Mouse (Mus musculus) liver, embryonic 16.5 days (tissue): Measurements from ENCODE around the gene Lce1a2. TPM values are rescaled to one million over a fixed set of nuclear protein-coding genes. Genes with fewer than 3 reads are reported as not detected.
"Not testable (repeated sequence)": the region's sequence is repeated elsewhere in the genome, so short reads cannot be mapped to it uniquely, and the experiment has no call there.

Experiments
- ATAC-seq: fragments of 200-750 bp; cut with Nextera tagmentation; 2 replicates; pipeline ENCODE4 v1.8.0; 2017; ENCODE audit warnings: low read depth, mild to moderate bottlenecking, moderate number of reproducible peaks, moderate library complexity
- H3K27ac ChIP-seq: fragments of 300-500 bp; sonication (generic); 2 replicates; pipeline ENCODE4 v1.5.1; 2014; ENCODE audit warnings: mild to moderate bottlenecking, low read length
- H3K27me3 ChIP-seq: fragments of 300-500 bp; sonication (generic); 2 replicates; pipeline ENCODE4 v1.6.1; 2014; ENCODE audit warnings: low read depth, low read length, mixed read lengths; ENCODE audit not compliant: control insufficient read depth, insufficient read depth
- H3K36me3 ChIP-seq: fragments of 300-500 bp; sonication (generic); 2 replicates; pipeline ENCODE4 v1.6.1; 2014; ENCODE audit warnings: mild to moderate bottlenecking; ENCODE audit not compliant: control insufficient read depth, insufficient read depth
- H3K4me1 ChIP-seq: fragments of 300-500 bp; sonication (generic); 2 replicates; pipeline ENCODE4 v1.6.1; 2014; ENCODE audit warnings: low read depth, low read length, mixed read lengths; ENCODE audit not compliant: control insufficient read depth
- H3K4me2 ChIP-seq: fragments of 300-500 bp; sonication (generic); 2 replicates; pipeline ENCODE4 v1.6.1; 2014; ENCODE audit warnings: low read depth, low read length, mixed read lengths
- H3K4me3 ChIP-seq: fragments of 300-500 bp; sonication (generic); 2 replicates; pipeline ENCODE4 v1.5.1; 2014; ENCODE audit warnings: low read depth, mild to moderate bottlenecking, low read length
- H3K9ac ChIP-seq: fragments of 300-500 bp; sonication (generic); 2 replicates; pipeline ENCODE4 v1.6.1; 2014; ENCODE audit warnings: low read depth, low read length
- H3K9me3 ChIP-seq: fragments of 300-500 bp; sonication (generic); replicated peaks from 2 replicates; pipeline ENCODE4 v1.6.1; 2016; ENCODE audit warnings: low read length; ENCODE audit not compliant: control insufficient read depth
- WGBS: fragments of 180-500 bp; shearing (Covaris S2); extraction: QIAGEN DNeasy Blood & Tissue Kit; methylation state at CpG from one replicate; pipeline ENCODE4 v1.1.7; 2014; ENCODE audit not compliant: insufficient replicate concordance; 5-methylcytosine and 5-hydroxymethylcytosine counted together
- polyA plus RNA-seq: library from polyadenylated mRNA; unstranded; fragments of >200 nt; fragmentation: Nextera tagmentation; extraction: Ambion mirVana; gene quantifications from 2 replicates; pipeline ENCODE4 v1.2.1, GENCODE M21; 2015

The Lce1a2 gene
- polyA plus RNA-seq = not detected in 2 replicates

DNA sequence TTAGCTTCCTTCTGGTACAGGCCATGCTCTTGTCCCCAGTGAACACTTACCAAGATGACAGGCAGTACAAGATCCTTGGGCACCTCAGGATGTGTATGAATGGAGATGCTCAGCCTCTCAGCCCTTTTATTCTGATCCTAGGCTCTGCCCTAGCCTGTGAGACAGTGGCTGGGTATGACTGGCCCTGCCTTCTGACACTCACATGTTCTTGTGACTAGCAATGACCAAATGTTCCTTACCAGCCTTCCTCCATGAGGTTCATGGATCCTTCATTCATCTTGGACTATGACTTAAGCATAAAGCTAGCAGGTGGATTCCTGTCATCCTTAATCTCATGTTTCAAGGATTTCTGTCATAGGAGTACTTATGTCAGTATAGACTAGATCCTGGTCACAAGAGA lies at the start of gene Lce1a2:
Gene Lce1a2, minus strand, starts transcription at position 101 of the 400 bp plus-strand sequence.
- H3K9ac ChIP-seq = no peak within 1 kb of the TSS
- no peaks in the 10 kb centered on the region for H3K9me3 ChIP-seq
- H3K4me1 ChIP-seq = no peaks in the 10 kb centered on the region
- H3K4me3 ChIP-seq = no peak within 1 kb of the TSS
- H3K36me3 ChIP-seq = no peaks in the 10 kb centered on the region
- no peaks in the 10 kb centered on the region for H3K27me3 ChIP-seq
- H3K27ac ChIP-seq = no peak within 1 kb of the TSS
- no peak within 1 kb of the TSS for H3K4me2 ChIP-seq
- no peak for ATAC-seq

DNA sequence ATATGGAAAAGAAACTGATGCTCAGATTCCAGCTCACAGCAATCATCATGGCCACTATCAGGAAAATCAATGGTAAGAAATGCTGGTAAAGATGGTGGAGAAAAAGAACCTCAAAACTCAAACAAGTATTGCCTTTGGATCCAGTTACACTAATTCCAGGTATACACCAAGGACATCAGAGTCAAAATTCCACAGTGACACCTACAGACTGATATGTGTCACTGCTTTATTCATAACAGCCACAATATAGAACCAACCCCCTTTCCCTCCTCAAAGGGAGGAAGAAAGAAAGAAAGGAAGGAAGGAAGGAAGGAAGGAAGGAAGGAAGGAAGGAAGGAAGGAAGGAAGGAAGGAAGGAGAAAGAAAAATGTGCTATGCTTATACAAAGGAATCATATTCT lies 45.0 kb upstream of the Lce1a2 start:
- ATAC-seq = no peak
- no peak overlapping the region for H3K27ac ChIP-seq

DNA sequence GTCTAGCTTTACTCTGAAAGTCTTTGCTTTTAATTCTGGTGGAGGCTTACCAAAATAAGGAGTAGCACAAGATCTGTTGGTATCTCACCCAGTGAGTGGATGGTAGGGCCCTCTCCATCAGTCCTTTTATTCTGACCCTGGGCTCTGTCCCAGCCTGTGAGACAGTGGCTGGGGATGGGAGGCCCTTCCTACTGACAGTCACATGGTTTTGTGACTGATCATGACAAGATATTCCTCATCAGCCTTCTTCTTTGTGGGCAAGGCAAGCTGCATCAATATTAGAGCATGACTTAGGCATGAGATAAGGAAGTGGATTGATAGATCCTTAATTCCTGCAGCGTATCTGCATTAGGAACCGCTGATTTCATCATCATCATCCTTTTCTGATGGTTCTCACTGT lies 38.9 kb upstream of the Lce1a2 start, which contains the start of gene Lce1e:
Gene Lce1e, minus strand, starts transcription at position 101 of the 400 bp plus-strand sequence.
- Histone ChIP-seq H3K27ac (no peak within 1 kb of the TSS), H3K9me3 (no peaks in the 10 kb centered on the region), H3K4me2 (no peak within 1 kb of the TSS), H3K27me3 (no peaks in the 10 kb centered on the region), H3K4me3 (no peak within 1 kb of the TSS), H3K36me3 (no peaks in the 10 kb centered on the region), H3K4me1 (no peaks in the 10 kb centered on the region), H3K9ac (no peak within 1 kb of the TSS)
- WGBS = 58% methylated on average over 2 of the region's 2 CpGs
- no peak for ATAC-seq

More for the DNA sequence above, 45.0 kb upstream of the Lce1a2 start:
- no peaks in the 10 kb centered on the region for H3K27me3 ChIP-seq
- H3K9me3 ChIP-seq = no peaks in the 10 kb centered on the region
- H3K4me3 ChIP-seq = no peak overlapping the region
- H3K36me3 ChIP-seq = no peaks in the 10 kb centered on the region
- H3K9ac ChIP-seq = no peak overlapping the region
- H3K4me2 ChIP-seq = no peak overlapping the region
- H3K4me1 ChIP-seq = no peaks in the 10 kb centered on the region

DNA sequence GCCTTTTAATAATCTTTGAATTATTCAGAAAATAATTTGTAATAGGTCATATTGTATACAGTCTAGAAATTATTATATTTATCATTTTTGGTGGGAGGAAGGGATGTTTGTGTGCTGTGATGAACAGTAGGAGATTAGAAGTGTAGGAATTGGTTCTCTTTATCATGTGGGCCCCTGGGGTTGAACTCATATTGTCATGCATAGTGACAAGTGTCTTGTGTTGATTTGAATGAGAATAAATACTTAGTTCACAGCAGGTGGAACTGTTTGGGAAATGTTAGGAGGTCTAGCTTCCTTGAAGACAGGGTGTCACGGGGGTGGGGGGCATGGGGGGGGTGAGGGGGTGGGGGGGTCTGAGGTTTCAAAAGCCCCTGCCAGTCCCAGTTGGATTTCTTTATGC lies 24.5 kb upstream of the Lce1a2 start:
- no peak overlapping the region for H3K9ac ChIP-seq
- no peak overlapping the region for H3K4me3 ChIP-seq
- no peak overlapping the region for H3K4me2 ChIP-seq
- 9% methylated on average over 1 of the region's 1 CpGs for WGBS
- no peak for ATAC-seq
- no peak overlapping the region for H3K27ac ChIP-seq
- H3K36me3 ChIP-seq = no peaks in the 10 kb centered on the region
- no peaks in the 10 kb centered on the region for H3K27me3 ChIP-seq
- H3K4me1 ChIP-seq = no peaks in the 10 kb centered on the region
- H3K9me3 ChIP-seq = no peaks in the 10 kb centered on the region

DNA sequence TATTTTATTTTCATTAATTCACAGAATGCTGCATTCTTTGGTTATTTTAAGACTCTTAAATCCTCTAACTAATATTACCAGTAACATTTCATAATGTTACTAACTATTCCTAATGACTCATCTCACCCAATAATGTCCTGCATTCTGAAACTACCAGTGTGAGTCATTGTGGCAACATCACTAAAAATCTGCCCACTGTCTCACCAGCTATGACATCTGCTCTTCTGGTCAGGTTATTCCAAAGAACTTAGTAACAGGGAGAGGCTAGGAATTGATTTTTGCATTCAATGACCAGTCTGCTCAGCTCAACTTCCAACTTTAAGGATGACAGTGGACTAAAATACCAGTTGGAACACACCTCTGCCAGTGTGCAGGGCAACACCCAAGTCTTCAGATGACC lies 21.6 kb upstream of the Lce1a2 start:
- Histone ChIP-seq H3K27ac (no peak overlapping the region), H3K9ac (no peak overlapping the region), H3K36me3 (no peaks in the 10 kb centered on the region), H3K4me1 (no peaks in the 10 kb centered on the region), H3K9me3 (no peaks in the 10 kb centered on the region), H3K4me3 (no peak overlapping the region), H3K4me2 (no peak overlapping the region), H3K27me3 (no peaks in the 10 kb centered on the region)
- no peak for ATAC-seq

DNA sequence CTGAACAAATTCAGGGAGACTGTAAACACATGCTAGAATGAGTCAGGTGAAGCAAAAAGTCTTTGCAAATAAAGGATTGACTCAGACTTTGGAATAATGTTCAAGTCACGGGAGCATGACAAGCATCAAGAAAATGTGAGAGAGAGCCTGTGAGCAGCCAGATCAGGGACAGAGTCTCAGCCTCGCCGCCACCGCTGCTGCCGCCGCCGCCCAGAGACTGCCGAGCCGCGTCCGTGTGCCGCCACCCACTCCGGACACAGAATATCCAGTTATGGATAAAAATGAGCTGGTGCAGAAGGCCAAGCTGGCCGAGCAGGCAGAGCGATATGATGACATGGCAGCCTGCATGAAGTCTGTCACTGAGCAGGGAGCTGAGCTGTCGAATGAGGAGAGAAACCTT lies 19.0 kb upstream of the Lce1a2 start:
- ATAC-seq, H3K4me2 ChIP-seq, H3K4me3 ChIP-seq, H3K27ac ChIP-seq, H3K27me3 ChIP-seq, H3K9ac ChIP-seq, H3K4me1 ChIP-seq, H3K36me3 ChIP-seq, H3K9me3 ChIP-seq: not testable (repeated sequence)
- WGBS = 61% methylated on average over 16 of the region's 16 CpGs

DNA sequence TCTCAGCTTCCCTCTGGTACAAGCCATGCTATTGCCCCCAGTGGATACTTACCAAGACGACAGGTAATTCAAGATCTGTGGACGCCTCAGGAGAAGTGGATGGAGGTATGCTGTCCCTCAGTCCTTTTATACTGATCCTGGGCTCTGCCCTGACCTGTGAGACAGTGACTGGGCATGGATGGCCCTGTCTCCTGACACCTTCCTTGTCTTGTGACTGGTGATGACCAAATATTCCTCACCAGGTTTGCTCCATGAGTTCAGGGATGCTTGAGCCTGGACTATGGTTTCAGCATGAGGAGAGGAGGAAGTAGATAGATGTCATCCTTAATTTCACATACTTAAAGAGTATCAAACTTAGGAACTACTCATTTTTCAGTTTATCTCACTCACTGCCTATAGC lies 17.0 kb upstream of the Lce1a2 start, which contains the start of gene Lce1d:
Gene Lce1d, minus strand, starts transcription at position 101 of the 400 bp plus-strand sequence.
- H3K4me3 ChIP-seq = no peak within 1 kb of the TSS
- ATAC-seq = no peak
- 37% methylated on average over 2 of the region's 2 CpGs for WGBS
- H3K4me1 ChIP-seq = no peaks in the 10 kb centered on the region
- no peaks in the 10 kb centered on the region for H3K27me3 ChIP-seq
- H3K4me2 ChIP-seq = no peak within 1 kb of the TSS
- no peaks in the 10 kb centered on the region for H3K9me3 ChIP-seq
- H3K9ac ChIP-seq = no peak within 1 kb of the TSS
- no peaks in the 10 kb centered on the region for H3K36me3 ChIP-seq
- H3K27ac ChIP-seq = no peak within 1 kb of the TSS

DNA sequence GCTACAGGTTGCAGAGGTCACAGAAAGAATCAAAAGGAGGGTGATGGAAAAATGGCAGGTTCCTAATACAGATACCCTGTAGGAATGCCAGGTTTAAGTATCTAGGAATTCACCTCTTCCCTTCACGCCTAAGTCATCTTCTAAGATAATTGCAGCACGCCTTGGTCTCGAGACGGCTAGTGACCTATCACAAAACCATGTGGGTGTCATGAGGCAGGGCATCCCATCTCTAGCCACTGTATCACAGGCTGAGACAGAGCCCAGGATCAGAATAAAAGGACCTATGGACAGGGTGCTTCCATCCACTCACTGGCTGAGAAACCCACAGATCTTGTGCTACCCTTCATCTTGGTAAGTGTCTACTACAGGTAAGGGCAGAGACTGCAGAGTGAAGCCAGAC lies 8.8 kb upstream of the Lce1a2 start, which contains the start of gene Lce1c:
Gene Lce1c, plus strand, starts transcription at position 301 of the 400 bp plus-strand sequence.
- no peaks in the 10 kb centered on the region for H3K4me1 ChIP-seq
- no peak for ATAC-seq
- H3K4me2 ChIP-seq = no peak within 1 kb of the TSS
- no peak within 1 kb of the TSS for H3K4me3 ChIP-seq
- WGBS = 64% methylated on average over 4 of the region's 4 CpGs
- H3K9ac ChIP-seq = no peak within 1 kb of the TSS
- H3K36me3 ChIP-seq = no peaks in the 10 kb centered on the region
- no peaks in the 10 kb centered on the region for H3K9me3 ChIP-seq
- H3K27ac ChIP-seq = no peak within 1 kb of the TSS
- H3K27me3 ChIP-seq = no peaks in the 10 kb centered on the region

DNA sequence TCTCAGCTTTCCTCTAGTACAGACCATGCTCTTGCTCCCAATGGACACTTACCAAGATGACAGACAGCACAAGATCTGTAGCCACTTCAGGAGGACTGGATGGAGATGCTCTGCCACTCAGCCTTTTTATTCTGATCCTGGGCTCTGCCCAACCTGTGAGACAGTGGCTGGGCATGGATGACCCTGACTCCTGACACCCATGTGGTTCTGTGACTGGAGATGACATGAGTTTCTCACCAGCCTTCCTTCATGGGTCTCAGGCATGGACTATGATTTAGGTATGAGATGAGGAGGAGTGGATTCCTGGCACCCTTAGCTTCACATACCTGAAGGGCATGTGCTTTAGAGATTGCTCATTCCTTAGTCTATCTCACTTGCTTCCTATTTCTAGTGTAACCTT lies 13.3 kb downstream of the Lce1a2 start, which contains the start of gene Lce1b:
Gene Lce1b, minus strand, starts transcription at position 101 of the 400 bp plus-strand sequence.
- Histone ChIP-seq H3K9ac (no peak within 1 kb of the TSS), H3K4me3 (no peak within 1 kb of the TSS), H3K36me3 (no peaks in the 10 kb centered on the region), H3K9me3 (no peaks in the 10 kb centered on the region), H3K4me1 (no peaks in the 10 kb centered on the region), H3K27ac (no peak within 1 kb of the TSS), H3K4me2 (no peak within 1 kb of the TSS), H3K27me3 (no peaks in the 10 kb centered on the region)
- ATAC-seq = no peak

DNA sequence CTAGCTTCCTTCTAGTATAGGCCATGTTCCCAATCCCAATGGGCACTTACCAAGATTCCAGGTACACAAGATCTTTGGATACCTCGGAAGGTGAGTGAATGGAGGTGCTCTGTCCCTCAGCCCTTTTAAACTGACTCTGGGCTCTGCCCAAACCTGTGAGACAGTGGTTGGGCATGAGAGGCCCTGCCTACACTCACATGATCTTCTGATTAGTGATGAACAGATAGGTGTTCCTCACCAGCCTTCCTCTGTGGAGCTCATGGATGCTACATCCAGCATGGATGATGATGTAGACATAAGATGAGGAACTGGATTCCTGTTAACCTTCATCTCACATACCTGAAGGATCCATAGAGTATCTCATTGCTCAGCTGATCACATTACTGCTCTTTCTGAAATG lies 21.9 kb downstream of the Lce1a2 start, which contains the start of gene Lce1a1:
Gene Lce1a1, minus strand, starts transcription at position 101 of the 400 bp plus-strand sequence.
- no peaks in the 10 kb centered on the region for H3K4me1 ChIP-seq
- WGBS = 52% methylated on average over 1 of the region's 1 CpGs
- H3K27ac ChIP-seq = no peak within 1 kb of the TSS
- no peak for ATAC-seq
- no peak within 1 kb of the TSS for H3K9ac ChIP-seq
- no peak within 1 kb of the TSS for H3K4me2 ChIP-seq
- H3K36me3 ChIP-seq = no peaks in the 10 kb centered on the region
- H3K4me3 ChIP-seq = no peak within 1 kb of the TSS
- H3K27me3 ChIP-seq = no peaks in the 10 kb centered on the region
- H3K9me3 ChIP-seq = no peaks in the 10 kb centered on the region
